Mouse (Mus musculus): ENCODE data around the gene Paqr4.
A peak's percentile ranks its signal among the peaks of the same experiment; 100 is the strongest.

The Paqr4 gene

GRCm38 (mm10) chr17:23725477-23725876 lies 15.2 kb downstream of the Paqr4 start:
- no peak for DNase-seq (ENCODE audit: low spot score)

GRCm38 (mm10) chr17:23722376-23723125 lies 18.1 kb downstream of the Paqr4 start, which contains the start of gene 1520401A03Rik:
1520401A03Rik (minus strand) TSS chr17:23722783.
- no peak for DNase-seq (ENCODE audit: low spot score)

GRCm38 (mm10) chr17:23721886-23722285 lies 18.8 kb downstream of the Paqr4 start:
- no peak for DNase-seq (ENCODE audit: low spot score)

- DNase-seq (ENCODE audit: low spot score): no peak
Measured at GRCm38 (mm10) chr17:23719455-23719854, 21.2 kb downstream of the Paqr4 start.

- DNase-seq (ENCODE audit: low spot score): no peak
Measured at GRCm38 (mm10) chr17:23717003-23717402, 23.7 kb downstream of the Paqr4 start.

- peak; percentile 69 for DNase-seq (ENCODE audit: low spot score)
Measured at GRCm38 (mm10) chr17:23706212-23706611, 34.5 kb downstream of the Paqr4 start.

- DNase-seq (ENCODE audit: low spot score): no peak
Measured at GRCm38 (mm10) chr17:23705525-23706104, 35.1 kb downstream of the Paqr4 start.

- DNase-seq (ENCODE audit: low spot score): no peak
Measured at GRCm38 (mm10) chr17:23704741-23705140, 35.9 kb downstream of the Paqr4 start.

GRCm38 (mm10) chr17:23703301-23703700 lies 37.4 kb downstream of the Paqr4 start:
- DNase-seq (ENCODE audit: low spot score): no peak

GRCm38 (mm10) chr17:23700079-23700478 lies 40.6 kb downstream of the Paqr4 start:
- DNase-seq (ENCODE audit: low spot score): peak; percentile 85

GRCm38 (mm10) chr17:23699131-23700077 lies 41.3 kb downstream of the Paqr4 start:
- DNase-seq (ENCODE audit: low spot score): peak; percentile 41

GRCm38 (mm10) chr17:23695801-23696200 lies 44.9 kb downstream of the Paqr4 start:
- DNase-seq (ENCODE audit: low spot score): no peak

GRCm38 (mm10) chr17:23694491-23694890 lies 46.2 kb downstream of the Paqr4 start:
- DNase-seq (ENCODE audit: low spot score): no peak

Measured in ovary, postnatal 36 days (tissue).